Mouse (Mus musculus): ENCODE data around the gene Zfp110.
"Not testable (repeated sequence)": the region's sequence is repeated elsewhere in the genome, so short reads cannot be mapped to it uniquely, and the experiment has no call there.

Gene Zfp110

GRCm38 (mm10) chr7:12834162-12835120 lies at the start of gene Zfp110:
Gene Zfp110, plus strand, starts transcription at chr7:12834761.
- DNase-seq (ENCODE audit: extremely low spot score, low read depth, low spot score) = peak; percentile 85

- no peak for DNase-seq (ENCODE audit: extremely low spot score, low read depth, low spot score)
Measured at GRCm38 (mm10) chr7:12787333-12787732, 47.2 kb upstream of the Zfp110 start.

DNA sequence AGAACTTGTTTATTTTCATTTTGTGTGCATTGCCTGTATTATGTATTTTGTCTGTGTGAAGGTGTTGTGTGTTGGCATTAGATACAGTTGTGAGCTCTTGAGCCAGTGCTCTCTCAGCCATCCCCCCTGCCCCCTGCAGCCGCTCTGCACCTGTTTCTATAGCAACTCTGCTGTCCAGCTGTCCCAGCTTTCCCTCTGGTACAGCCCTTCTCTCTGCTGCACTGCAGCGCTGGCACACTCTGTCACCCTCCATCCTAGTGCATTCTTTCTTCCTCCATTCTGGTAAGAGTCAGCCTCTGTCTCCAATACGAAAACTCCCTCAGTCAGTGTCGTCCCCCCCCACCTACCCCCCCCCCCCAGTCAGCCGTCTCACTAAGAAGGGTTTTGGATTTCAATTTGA lies 46.5 kb upstream of the Zfp110 start:
- no peak for DNase-seq (ENCODE audit: extremely low spot score, low read depth, low spot score)

GRCm38 (mm10) chr7:12792624-12793023 lies 41.9 kb upstream of the Zfp110 start:
- not testable (repeated sequence) for DNase-seq (ENCODE audit: extremely low spot score, low read depth, low spot score)

DNA sequence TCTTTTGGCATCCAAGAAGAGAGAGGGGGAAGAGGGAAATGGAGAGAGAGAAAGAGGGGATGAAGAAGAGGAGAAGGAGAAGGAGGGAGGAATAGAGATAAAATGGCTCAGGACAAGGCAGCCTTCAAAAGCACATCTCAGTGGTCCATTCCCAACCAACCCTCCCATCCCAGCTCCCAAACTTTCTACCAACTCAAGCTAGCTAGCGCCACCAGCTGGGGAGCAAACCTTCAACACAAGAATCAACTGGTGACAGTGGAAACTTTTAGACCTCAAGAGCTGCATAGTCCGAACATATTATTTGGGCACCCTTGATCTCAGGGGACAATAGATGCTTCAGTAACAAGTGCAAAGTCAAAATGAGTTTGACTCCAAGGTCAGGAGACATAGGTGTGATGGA lies 36.6 kb upstream of the Zfp110 start:
- no peak for DNase-seq (ENCODE audit: extremely low spot score, low read depth, low spot score)

GRCm38 (mm10) chr7:12799554-12799953 lies 35.0 kb upstream of the Zfp110 start:
- DNase-seq (ENCODE audit: extremely low spot score, low read depth, low spot score) = no peak

- no peak for DNase-seq (ENCODE audit: extremely low spot score, low read depth, low spot score)
Measured at GRCm38 (mm10) chr7:12802866-12803726, 31.5 kb upstream of the Zfp110 start, which contains the start of gene Zscan18. Gene Zscan18, minus strand, starts transcription at chr7:12803635.

- DNase-seq (ENCODE audit: extremely low spot score, low read depth, low spot score) = no peak
Measured at GRCm38 (mm10) chr7:12803727-12804071, 30.9 kb upstream of the Zfp110 start.

DNA sequence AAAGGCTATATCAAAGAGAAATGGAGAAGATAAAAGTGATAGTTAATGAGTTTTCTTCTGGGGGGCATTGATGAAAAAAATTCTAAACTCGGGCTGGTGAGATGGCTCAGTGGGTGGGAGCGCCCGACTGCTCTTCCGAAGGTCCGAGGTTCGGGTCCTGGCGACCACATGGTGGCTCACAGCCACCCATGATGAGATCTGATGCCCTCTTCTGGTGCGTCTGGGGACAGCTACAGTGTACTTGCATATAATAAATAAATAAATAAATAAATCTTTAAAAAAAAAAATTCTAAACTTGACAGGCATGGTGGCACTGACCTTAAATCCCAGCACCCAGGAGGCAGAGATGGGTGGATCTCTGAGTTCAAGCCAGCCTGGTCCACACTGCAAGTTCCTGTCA lies 19.0 kb upstream of the Zfp110 start:
- DNase-seq (ENCODE audit: extremely low spot score, low read depth, low spot score) = no peak

DNA sequence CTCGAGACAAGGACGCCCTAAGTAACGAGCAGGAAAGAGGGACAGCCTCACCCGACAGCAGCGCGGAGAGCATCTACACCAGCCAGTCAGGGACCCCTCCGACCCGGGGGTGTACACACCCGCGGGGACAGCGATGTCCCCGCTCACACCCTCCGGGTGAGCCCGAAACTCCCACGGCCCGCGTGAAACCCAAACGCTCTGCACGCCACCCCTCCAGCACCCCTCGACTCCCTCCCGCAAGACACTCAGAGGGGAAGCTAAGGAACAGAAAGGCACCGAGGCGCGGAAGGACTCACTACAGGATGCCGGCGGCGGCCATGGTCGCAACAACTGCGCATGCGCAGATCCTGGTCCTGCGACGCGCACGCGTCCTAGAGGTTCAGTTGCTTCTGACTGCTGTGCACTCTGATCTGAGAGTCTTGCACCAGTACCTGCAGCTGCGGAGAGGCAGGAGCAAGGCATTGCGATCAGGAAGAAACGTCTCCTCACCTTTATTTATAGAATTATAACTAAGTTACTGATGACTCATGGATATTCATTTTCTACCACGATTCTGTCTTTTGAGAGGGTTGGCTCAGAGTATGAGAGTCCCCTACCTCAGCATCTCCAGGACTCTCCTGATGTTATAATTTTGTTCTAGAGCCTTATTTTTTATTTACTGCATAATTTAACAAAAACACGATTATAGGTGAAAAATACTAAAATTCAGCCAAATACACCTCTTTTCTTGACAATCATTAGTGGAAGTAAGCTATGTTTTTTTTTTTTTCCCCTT lies 15.9 kb upstream of the Zfp110 start, which contains the start of gene Zfp329:
Gene Zfp329, minus strand, starts transcription at position 338 of the 775 bp plus-strand sequence.
- DNase-seq (ENCODE audit: extremely low spot score, low read depth, low spot score) = peak; percentile 83

GRCm38 (mm10) chr7:12835193-12835671 lies 671 bp downstream of the Zfp110 start:
- DNase-seq (ENCODE audit: extremely low spot score, low read depth, low spot score) = no peak

GRCm38 (mm10) chr7:12835779-12836178 lies 1.2 kb downstream of the Zfp110 start:
- no peak for DNase-seq (ENCODE audit: extremely low spot score, low read depth, low spot score)

GRCm38 (mm10) chr7:12874301-12874700 lies 39.7 kb downstream of the Zfp110 start:
- DNase-seq (ENCODE audit: extremely low spot score, low read depth, low spot score) = peak; percentile 16

DNA sequence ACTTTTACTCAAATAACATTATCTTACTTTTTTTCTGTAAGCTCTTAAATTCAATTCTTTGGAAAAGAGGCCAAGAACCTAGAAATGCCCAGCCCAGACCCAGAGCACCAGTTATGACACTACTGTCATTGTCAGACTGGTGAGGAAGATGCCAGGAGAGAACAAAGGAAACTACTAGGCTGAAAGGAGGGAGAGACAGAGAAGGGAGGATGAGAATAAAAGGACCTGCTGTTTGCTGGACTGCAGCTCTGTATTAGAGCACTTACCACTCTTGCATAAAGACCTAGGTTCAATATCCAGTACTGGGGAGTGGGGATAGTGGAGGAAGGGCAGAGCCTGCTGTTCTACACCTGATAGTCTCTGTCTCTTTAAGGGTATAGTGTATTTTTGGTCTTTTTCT lies 45.5 kb downstream of the Zfp110 start:
- DNase-seq (ENCODE audit: extremely low spot score, low read depth, low spot score) = no peak

- DNase-seq (ENCODE audit: extremely low spot score, low read depth, low spot score) = not testable (repeated sequence)
Measured at GRCm38 (mm10) chr7:12880497-12880896, 45.9 kb downstream of the Zfp110 start.

GRCm38 (mm10) chr7:12880911-12881660 lies 46.5 kb downstream of the Zfp110 start, which contains the start of gene Zfp128:
Gene Zfp128, plus strand, starts transcription at chr7:12881177.
- DNase-seq (ENCODE audit: extremely low spot score, low read depth, low spot score) = peak; percentile 89

- no peak for DNase-seq (ENCODE audit: extremely low spot score, low read depth, low spot score)
Measured at GRCm38 (mm10) chr7:12886563-12887266, 52.2 kb downstream of the Zfp110 start.

DNA sequence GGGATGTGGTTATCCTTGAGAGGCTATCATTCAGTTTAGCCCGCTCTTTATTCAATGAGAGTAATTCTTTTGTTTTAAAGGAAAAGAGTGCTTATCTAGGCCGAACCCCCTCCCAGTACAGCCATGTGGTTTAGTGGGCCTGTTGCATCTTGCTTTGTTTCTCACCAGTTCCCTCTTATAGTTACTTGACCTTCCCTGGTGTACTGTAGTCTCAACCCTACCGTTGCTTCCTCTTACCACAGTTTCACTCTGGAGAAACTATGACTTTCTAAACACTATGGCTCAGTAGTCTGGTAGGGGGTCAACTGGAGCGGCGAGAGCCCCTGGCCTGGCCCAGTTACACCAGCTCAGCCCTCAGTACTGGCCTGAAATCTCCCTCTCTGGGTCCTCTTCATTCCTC lies 53.0 kb downstream of the Zfp110 start:
- DNase-seq (ENCODE audit: extremely low spot score, low read depth, low spot score) = no peak

DNA sequence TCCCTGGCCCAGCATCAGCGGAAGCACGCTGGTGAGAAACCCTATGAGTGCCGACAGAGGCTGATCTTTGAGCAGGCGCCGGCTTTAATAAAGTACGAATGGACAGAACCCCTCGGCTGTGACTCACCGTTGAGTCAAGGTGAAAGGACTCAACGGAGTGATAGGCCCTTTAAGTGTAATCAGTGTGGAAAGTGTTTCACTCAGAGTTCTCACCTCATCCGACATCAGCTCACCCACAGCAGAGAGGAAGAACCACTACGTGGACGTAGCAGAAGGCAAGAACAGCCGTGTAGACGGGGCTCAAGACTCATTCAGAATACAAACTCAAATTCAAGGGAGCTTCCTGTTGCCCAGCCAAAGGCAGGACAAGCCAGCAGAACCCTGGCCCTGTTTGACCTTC lies 56.4 kb downstream of the Zfp110 start:
- no peak for DNase-seq (ENCODE audit: extremely low spot score, low read depth, low spot score)

All from hindlimb bud, embryonic 11.5 days (tissue).